Mouse (Mus musculus): Measurements from ENCODE around the gene Pgghg. TPM values are rescaled to one million over a fixed set of nuclear protein-coding genes. Genes with fewer than 3 reads are reported as not detected.
A peak's percentile ranks its signal among the peaks of the same experiment; 100 is the strongest.

The Pgghg gene
- polyA plus RNA-seq, 2 experiments, result 26.7 to 52.8 TPM

DNA sequence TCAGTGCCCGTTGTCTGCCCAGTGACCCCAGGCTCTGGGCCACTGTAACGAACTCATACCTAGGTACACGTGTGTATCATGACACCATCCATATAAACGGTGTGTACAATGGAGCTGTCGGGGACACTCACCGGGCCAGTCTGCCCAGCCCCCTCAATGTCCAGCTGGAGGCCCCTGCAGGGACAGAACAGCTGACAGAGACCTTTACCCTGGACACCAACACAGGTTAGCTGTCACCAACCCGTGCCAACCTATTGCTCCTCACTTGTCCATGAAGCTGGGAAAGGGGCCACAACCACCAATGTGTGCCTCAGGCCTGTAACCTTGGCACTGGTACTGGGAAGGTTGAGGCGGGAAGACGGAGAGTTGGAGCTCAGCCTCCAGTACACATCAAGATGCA is 1.1 kb downstream of the Pgghg start:
- peak overlapping the region; percentile 90 for H3K27ac ChIP-seq (replicated peaks; ENCODE audit: low read depth, low read length)
- WGBS, result 58% methylated on average over 9 of the region's 9 CpGs
- H3K9ac ChIP-seq (ENCODE audit: low read depth, low read length, severe bottlenecking), result peak overlapping the region; percentile 73
- no peak for TF ChIP-seq POLR2A (IDR thresholded peaks at IDR 0.05; ENCODE audit: borderline replicate concordance, extremely low read depth, insufficient read depth, insufficient read length)
- H3K4me1 ChIP-seq (ENCODE audit: control insufficient read depth, insufficient read depth, low read length), result peaks cover 27% of the 10 kb centered on the region
- no peaks in the 10 kb centered on the region for H3K27me3 ChIP-seq (ENCODE audit: control insufficient read depth, insufficient read depth, low read length)
- H3K4me3 ChIP-seq (replicated peaks; ENCODE audit: low read length), result peak overlapping the region; percentile 50
- H3K4me2 ChIP-seq (replicated peaks; ENCODE audit: low read depth, low read length, severe bottlenecking), result peak overlapping the region; percentile 69
- DNase-seq (ENCODE audit: low spot score) (no peak), ATAC-seq (ENCODE audit: low FRiP score, low read depth) (no peak)
- H3K36me3 ChIP-seq (ENCODE audit: control insufficient read depth, insufficient read depth, low read length), result peaks cover 26% of the 10 kb centered on the region
- no peaks in the 10 kb centered on the region for H3K9me3 ChIP-seq (ENCODE audit: control insufficient read depth, low read length)

DNA sequence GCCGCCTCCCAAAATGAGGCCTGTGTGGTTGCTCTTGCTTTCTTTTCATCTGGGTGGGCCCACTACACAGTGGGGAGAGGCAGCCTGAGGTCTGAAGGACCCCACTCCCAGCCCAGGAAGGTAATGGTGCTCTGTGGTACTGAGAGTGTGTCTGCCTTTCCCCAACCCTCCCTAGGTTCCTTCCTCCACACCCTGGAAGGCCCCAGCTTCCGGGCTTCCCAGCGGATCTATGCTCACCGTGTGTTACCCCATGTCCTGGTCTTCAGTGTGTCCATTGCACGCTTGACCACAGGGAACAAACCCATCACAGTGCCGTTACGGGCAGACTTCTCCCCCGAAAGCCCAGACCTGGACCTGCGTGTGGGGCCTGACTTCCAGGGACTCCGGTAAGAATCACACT is 1.6 kb downstream of the Pgghg start:
- peak overlapping the region; percentile 69 for H3K4me2 ChIP-seq (replicated peaks; ENCODE audit: low read depth, low read length, severe bottlenecking)
- peaks cover 31% of the 10 kb centered on the region for H3K36me3 ChIP-seq (ENCODE audit: control insufficient read depth, insufficient read depth, low read length)
- peak overlapping the region; percentile 50; the same call in 1 of the 2 replicates for H3K4me3 ChIP-seq (replicated peaks; ENCODE audit: low read length)
- H3K9ac ChIP-seq (ENCODE audit: low read depth, low read length, severe bottlenecking), result no peak overlapping the region
- H3K9me3 ChIP-seq (ENCODE audit: control insufficient read depth, low read length), result no peaks in the 10 kb centered on the region
- TF ChIP-seq POLR2A (IDR thresholded peaks at IDR 0.05; ENCODE audit: borderline replicate concordance, extremely low read depth, insufficient read depth, insufficient read length), result no peak
- no peak for DNase-seq (ENCODE audit: low spot score)
- peaks cover 27% of the 10 kb centered on the region for H3K4me1 ChIP-seq (ENCODE audit: control insufficient read depth, insufficient read depth, low read length)
- no peak overlapping the region; the same call in 1 of the 2 replicates for H3K27ac ChIP-seq (replicated peaks; ENCODE audit: low read depth, low read length)
- no peaks in the 10 kb centered on the region for H3K27me3 ChIP-seq (ENCODE audit: control insufficient read depth, insufficient read depth, low read length)
- WGBS, result 93% methylated on average over 10 of the region's 10 CpGs
- ATAC-seq (ENCODE audit: low FRiP score, low read depth), result no peak

DNA sequence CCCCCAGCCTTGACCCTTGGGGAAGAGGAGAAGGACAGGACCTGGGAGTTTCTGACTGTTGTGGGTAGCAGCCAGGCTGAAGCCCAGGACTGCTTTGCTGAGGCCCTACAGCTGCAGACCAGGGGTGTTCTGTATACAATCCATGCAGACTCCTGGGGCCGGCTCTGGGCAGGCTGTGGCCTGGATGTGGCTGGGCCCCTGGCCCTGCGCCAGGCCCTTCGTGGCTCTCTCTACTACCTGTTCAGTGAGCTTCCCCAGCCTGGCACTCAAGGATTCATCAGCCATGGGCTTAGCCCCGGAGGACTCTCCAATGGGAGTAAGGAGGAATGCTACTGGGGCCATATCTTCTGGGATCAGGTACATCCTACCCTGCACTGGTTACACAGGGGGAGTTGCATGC is 2.2 kb downstream of the Pgghg start:
- H3K9ac ChIP-seq (ENCODE audit: low read depth, low read length, severe bottlenecking), result no peak overlapping the region
- peaks cover 36% of the 10 kb centered on the region for H3K36me3 ChIP-seq (ENCODE audit: control insufficient read depth, insufficient read depth, low read length)
- ATAC-seq (ENCODE audit: low FRiP score, low read depth) (no peak), DNase-seq (ENCODE audit: low spot score) (no peak)
- no peak for TF ChIP-seq POLR2A (IDR thresholded peaks at IDR 0.05; ENCODE audit: borderline replicate concordance, extremely low read depth, insufficient read depth, insufficient read length)
- 69% methylated on average over 4 of the region's 4 CpGs for WGBS
- H3K9me3 ChIP-seq (ENCODE audit: control insufficient read depth, low read length), result no peaks in the 10 kb centered on the region
- H3K27ac ChIP-seq (replicated peaks; ENCODE audit: low read depth, low read length), result no peak overlapping the region
- no peaks in the 10 kb centered on the region for H3K27me3 ChIP-seq (ENCODE audit: control insufficient read depth, insufficient read depth, low read length)
- H3K4me3 ChIP-seq (replicated peaks; ENCODE audit: low read length), result no peak overlapping the region
- no peak overlapping the region for H3K4me2 ChIP-seq (replicated peaks; ENCODE audit: low read depth, low read length, severe bottlenecking)
- H3K4me1 ChIP-seq (ENCODE audit: control insufficient read depth, insufficient read depth, low read length), result peaks cover 27% of the 10 kb centered on the region

DNA sequence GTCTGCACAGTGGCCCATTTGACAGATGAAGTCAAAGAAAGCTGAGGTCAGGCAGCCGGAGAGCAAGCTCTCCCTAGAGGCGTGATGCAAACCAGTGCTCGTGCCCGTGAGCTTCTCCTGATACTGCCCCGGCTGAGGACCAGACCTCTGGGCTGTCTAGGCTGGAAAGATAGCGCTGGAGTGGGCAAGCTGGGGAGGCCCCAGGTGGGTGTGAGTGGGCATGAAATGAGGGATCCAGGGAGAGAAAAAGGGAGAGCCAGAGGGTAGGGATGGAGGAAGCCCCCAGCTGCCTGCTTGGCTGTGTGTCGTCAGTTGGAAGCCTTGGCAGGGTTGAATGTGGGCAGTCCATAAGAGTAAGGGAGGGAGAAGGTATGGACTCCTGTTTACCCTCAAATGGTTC is 3.0 kb downstream of the Pgghg start:
- ATAC-seq (ENCODE audit: low FRiP score, low read depth) (no peak), DNase-seq (ENCODE audit: low spot score) (no peak)
- H3K4me2 ChIP-seq (replicated peaks; ENCODE audit: low read depth, low read length, severe bottlenecking), result no peak overlapping the region
- no peak for TF ChIP-seq POLR2A (IDR thresholded peaks at IDR 0.05; ENCODE audit: borderline replicate concordance, extremely low read depth, insufficient read depth, insufficient read length)
- H3K36me3 ChIP-seq (ENCODE audit: control insufficient read depth, insufficient read depth, low read length), result peaks cover 44% of the 10 kb centered on the region
- no peaks in the 10 kb centered on the region for H3K27me3 ChIP-seq (ENCODE audit: control insufficient read depth, insufficient read depth, low read length)
- no peak overlapping the region for H3K27ac ChIP-seq (replicated peaks; ENCODE audit: low read depth, low read length)
- H3K9me3 ChIP-seq (ENCODE audit: control insufficient read depth, low read length), result no peaks in the 10 kb centered on the region
- 89% methylated on average over 7 of the region's 7 CpGs for WGBS
- no peak overlapping the region for H3K4me3 ChIP-seq (replicated peaks; ENCODE audit: low read length)
- H3K4me1 ChIP-seq (ENCODE audit: control insufficient read depth, insufficient read depth, low read length), result peaks cover 22% of the 10 kb centered on the region
- no peak overlapping the region for H3K9ac ChIP-seq (ENCODE audit: low read depth, low read length, severe bottlenecking)

DNA sequence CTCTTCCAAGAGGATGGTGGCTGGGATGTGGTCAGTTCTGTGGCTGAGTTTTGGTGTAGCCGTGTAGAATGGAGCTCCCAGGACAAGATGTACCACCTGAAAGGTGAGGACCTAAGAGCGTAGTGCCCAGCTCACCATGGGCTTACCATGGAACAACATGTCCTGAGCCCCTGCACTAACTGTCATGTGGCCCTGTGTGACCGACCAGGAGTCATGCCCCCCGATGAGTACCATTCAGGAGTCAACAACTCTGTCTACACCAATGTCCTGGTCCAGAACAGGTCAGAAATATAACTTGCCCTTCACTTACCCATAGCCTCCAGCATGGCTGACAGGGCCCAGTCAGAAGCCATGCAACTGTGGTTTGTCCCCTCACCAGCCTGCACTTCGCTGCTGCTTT is 4.1 kb downstream of the Pgghg start:
- no peaks in the 10 kb centered on the region for H3K9me3 ChIP-seq (ENCODE audit: control insufficient read depth, low read length)
- 91% methylated on average over 5 of the region's 5 CpGs for WGBS
- no peak overlapping the region for H3K9ac ChIP-seq (ENCODE audit: low read depth, low read length, severe bottlenecking)
- H3K27ac ChIP-seq (replicated peaks; ENCODE audit: low read depth, low read length), result no peak overlapping the region
- ATAC-seq (ENCODE audit: low FRiP score, low read depth), result no peak
- no peak for TF ChIP-seq POLR2A (IDR thresholded peaks at IDR 0.05; ENCODE audit: borderline replicate concordance, extremely low read depth, insufficient read depth, insufficient read length)
- H3K4me1 ChIP-seq (ENCODE audit: control insufficient read depth, insufficient read depth, low read length), result peaks cover 16% of the 10 kb centered on the region
- peaks cover 54% of the 10 kb centered on the region for H3K36me3 ChIP-seq (ENCODE audit: control insufficient read depth, insufficient read depth, low read length)
- H3K4me3 ChIP-seq (replicated peaks; ENCODE audit: low read length), result no peak overlapping the region
- H3K27me3 ChIP-seq (ENCODE audit: control insufficient read depth, insufficient read depth, low read length), result no peaks in the 10 kb centered on the region
- no peak for DNase-seq (ENCODE audit: low spot score)
- no peak overlapping the region for H3K4me2 ChIP-seq (replicated peaks; ENCODE audit: low read depth, low read length, severe bottlenecking)

DNA sequence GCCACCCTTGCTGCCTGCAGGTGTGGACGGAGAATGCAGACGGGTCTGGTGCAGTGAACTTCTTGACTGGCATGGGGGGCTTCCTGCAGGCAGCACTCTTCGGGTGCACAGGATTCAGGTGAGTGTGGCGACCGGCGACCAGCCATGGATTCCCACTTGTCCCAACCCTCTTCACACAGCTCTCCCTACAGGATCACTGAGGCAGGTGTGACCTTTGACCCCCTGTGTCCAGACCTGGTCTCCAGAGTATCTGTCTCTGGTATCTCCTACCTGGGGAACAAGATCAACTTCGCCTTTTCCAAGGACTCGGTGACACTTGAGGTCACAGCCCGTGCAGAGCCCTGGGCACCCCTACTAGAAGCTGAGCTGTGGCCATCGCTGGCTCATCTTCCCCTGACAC is 5.1 kb downstream of the Pgghg start:
- 95% methylated on average over 10 of the region's 10 CpGs for WGBS
- DNase-seq (ENCODE audit: low spot score) (no peak), ATAC-seq (ENCODE audit: low FRiP score, low read depth) (no peak)
- Histone ChIP-seq H3K27ac (replicated peaks; ENCODE audit: low read depth, low read length) (no peak overlapping the region), H3K27me3 (ENCODE audit: control insufficient read depth, insufficient read depth, low read length) (no peaks in the 10 kb centered on the region), H3K36me3 (ENCODE audit: control insufficient read depth, insufficient read depth, low read length) (peaks cover 55% of the 10 kb centered on the region), H3K4me2 (replicated peaks; ENCODE audit: low read depth, low read length, severe bottlenecking) (no peak overlapping the region), H3K4me1 (ENCODE audit: control insufficient read depth, insufficient read depth, low read length) (peaks cover 22% of the 10 kb centered on the region), H3K9ac (ENCODE audit: low read depth, low read length, severe bottlenecking) (no peak overlapping the region), H3K4me3 (replicated peaks; ENCODE audit: low read length) (no peak overlapping the region), H3K9me3 (ENCODE audit: control insufficient read depth, low read length) (no peaks in the 10 kb centered on the region)
- TF ChIP-seq POLR2A (IDR thresholded peaks at IDR 0.05; ENCODE audit: borderline replicate concordance, extremely low read depth, insufficient read depth, insufficient read length), result no peak

Data from limb, embryonic 14.5 days (tissue).